Mouse (Mus musculus): ENCODE data around the gene Strip2.

The Strip2 gene

GRCm38 (mm10) chr6:29916530-29917382 lies at the start of gene Strip2:
Gene Strip2, plus strand, starts transcription at chr6:29917012.
- peak; percentile 92 for DNase-seq

DNA sequence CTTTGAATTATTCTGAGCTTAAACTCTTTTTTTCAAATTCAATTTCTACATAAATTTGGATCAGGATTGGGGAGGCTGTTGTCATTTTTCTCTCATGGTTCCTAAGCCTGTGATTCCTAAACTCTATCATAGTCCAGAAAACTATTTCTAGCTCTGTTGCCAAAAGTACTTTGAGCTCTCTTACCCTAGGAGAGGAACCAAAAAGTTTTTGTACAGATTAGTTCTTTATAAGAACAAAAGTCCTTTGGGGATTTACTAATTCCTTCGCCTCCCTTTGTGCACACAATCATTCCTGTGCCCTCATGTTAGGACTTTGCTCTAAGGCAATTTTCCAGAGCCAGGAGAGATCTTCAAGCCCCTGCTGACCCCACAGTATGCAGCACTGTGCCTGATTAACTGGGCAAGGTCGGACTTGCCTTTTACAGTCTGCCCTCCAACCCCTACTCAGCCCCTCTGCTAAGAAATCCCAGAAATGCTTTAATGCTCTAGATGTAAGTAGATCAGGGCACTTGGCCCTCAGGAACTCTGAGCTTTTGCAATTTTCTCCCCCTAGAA lies 48.4 kb upstream of the Strip2 start:
- no peak for DNase-seq

- DNase-seq, result no peak
Observed at GRCm38 (mm10) chr6:29873654-29874053, 43.2 kb upstream of the Strip2 start.

- no peak for DNase-seq
Observed at GRCm38 (mm10) chr6:29875576-29875975, 41.2 kb upstream of the Strip2 start.

DNA sequence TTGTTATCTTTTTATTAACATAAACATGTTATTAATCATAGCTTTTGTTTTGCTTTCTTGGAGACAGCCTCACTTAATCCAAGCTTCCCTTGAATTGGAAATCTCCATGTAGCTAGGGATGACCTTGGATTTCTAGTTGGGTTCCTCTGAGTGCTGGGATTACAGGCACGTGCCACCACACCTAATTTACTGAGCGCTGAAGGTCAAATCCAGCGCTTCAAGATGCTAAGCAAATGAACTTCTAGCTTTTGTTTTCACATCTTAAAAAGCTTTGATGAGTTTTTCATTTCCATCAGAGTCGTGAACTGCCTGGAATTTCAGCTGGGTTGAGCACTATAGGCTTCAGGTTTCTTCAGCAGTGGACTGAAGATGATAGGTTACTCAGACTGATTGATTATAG lies 40.0 kb upstream of the Strip2 start:
- no peak for DNase-seq

DNA sequence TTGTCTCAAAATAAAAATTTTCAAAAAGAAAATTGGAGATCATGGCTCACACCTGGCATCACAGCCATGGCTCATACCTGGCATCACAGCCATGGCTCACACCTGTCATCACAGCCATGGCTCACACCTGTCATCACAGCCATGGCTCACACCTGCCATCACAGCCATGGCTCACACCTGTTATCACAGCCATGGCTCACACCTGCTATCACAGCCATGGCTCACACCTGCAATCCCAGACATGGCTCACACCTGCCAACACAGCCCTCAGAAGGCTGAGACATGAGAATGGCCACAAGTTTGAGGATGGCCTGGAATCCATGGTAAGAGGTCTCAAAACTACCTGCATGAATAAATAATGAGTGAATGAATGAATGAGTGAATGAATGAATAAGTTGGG lies 37.2 kb upstream of the Strip2 start:
- no peak for DNase-seq

- DNase-seq, result no peak
Observed at GRCm38 (mm10) chr6:29880796-29881195, 36.0 kb upstream of the Strip2 start.

DNA sequence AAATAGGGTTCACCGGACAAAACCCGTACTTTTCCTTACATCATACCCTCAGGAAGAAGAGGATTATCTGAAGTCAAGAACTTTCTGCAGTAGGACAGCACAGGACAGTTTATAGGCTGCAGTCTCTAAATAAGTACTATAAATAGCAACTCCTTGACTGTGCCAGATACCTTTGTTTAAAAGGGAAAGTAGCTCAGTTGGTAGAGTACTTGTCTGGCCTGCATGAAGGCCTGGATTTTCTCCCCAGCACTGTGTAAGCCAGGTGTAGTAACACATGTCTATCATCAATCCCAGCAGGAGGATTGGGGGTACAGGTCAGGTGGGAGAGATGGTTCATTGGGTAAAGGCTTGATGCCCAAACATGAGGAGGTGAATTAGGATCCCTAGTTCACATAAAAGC lies 34.9 kb upstream of the Strip2 start:
- DNase-seq, result no peak

GRCm38 (mm10) chr6:29882870-29883269 lies 33.9 kb upstream of the Strip2 start:
- peak; percentile 39 for DNase-seq

GRCm38 (mm10) chr6:29891151-29891550 lies 25.7 kb upstream of the Strip2 start:
- DNase-seq, result peak; percentile 85

GRCm38 (mm10) chr6:29896976-29897375 lies 19.8 kb upstream of the Strip2 start:
- no peak for DNase-seq

DNA sequence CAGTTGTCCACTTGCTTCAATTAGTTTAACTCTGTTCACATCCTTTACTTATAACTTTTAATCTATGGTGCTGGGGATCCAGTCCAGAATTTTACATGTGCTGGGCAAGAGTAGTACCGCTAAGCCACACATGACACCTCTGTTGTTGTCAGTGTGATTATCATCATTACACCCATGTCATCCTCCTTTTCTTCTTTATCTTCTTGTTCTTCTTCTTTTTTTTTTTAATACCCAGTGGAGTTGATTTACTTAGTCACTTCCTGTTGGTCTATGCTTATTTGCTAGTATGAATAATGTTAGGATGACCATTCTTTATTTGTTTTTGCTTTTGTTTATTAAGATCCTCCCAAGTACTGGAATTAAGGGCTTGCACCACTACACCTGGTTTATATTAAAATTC lies 15.4 kb upstream of the Strip2 start:
- DNase-seq, result no peak

DNA sequence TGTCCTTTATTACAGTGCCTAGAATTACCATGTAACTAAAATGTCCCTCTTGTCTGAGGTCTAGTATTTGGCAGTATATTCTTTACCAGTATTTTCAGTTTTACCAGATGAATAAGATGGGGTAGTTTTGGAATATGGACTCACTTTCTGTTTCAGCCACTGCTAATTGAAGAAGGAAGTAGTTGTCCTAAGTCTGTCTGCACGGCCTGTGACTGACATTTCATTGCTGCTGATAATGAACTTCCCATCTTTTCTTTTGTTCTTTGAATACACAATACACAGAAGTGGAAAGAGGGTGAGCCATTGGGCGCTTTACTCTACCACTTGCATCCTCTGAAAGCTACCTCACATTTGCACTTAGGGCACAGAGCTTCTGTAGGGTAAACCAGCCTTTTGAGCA lies 14.6 kb upstream of the Strip2 start:
- no peak for DNase-seq

DNA sequence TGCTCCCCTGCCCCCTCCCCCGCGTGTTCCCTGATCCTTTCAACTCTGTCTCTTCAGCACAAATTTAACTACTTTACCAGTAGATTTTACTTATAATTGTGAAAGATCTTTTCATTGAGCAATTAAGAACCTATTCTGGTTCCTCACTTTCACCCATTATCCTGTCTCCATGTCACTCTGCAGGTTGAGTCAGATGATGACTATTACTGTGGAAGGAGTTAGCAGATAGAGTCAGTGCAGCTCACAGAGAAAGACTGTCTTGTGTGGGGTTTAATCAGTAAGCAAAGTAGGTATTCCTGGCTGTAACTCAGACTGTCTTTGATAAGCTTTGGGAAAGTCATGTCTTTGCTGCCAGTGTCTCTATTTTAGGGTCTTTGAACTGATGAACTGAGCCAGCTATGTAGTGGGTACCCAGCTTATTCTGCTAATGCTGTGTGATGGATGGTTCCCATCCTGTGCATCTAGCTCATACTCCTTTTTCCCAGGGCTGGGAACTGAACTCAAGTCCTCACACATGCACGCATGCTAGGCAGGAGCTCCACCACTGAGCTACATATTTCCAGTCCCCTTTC lies 13.4 kb upstream of the Strip2 start:
- no peak for DNase-seq

DNA sequence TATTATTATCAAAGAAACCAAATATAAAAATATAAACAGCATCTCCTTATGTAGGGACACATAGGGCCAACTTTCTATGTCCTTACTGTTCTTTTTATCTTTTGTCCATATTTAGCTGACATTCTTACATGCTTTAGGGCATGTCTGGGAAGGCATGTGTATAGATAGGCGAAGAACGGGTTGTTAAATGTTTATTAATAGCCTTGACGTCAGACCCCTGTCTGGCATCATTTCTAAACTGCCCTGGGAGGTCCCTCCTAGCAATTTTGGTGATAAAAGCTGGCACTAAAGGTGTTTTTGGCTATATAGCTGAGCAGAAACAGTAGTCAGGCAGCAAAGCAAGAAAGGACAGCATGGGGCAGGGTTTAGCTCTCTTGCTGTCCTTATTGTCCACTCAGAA lies 12.5 kb upstream of the Strip2 start:
- no peak for DNase-seq

DNA sequence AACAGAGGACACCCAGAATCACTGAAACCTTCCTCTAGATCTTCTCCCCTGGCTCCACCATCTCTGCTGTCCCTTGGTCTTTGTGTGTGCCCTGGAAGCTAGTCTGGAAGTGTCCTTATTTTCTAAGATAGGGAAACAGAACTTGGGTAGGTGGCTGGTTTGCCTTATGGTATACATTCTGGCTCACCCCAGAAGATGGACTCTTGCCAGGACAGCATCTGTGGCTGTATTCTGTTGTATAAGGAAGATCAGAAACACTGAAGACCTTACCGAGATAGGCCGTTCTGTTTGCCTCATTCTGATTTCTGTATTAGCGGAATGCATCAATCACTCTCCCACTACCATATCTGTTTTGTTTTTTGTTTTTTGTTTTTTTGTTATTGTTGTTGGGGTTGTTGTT lies 6.2 kb upstream of the Strip2 start:
- DNase-seq, result no peak

DNA sequence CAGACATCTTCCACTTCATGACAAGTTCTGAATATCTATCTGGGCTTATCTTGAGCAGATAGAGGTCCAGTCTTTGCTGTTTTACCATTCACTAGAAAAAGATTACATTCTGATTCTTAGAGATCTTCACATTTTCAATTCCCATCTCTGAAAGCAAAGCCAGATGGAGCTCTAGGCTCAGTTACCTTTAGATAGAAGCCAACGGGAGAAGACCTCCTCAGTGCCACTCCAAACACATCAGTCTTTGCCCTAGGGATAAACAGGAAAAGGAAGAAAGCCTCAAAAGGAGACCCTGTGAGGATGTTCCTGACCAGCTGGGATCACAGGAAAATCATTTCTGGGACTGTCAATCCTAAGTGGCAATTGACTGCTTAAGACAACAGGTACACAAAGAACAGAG lies 3.1 kb upstream of the Strip2 start:
- DNase-seq, result no peak

DNA sequence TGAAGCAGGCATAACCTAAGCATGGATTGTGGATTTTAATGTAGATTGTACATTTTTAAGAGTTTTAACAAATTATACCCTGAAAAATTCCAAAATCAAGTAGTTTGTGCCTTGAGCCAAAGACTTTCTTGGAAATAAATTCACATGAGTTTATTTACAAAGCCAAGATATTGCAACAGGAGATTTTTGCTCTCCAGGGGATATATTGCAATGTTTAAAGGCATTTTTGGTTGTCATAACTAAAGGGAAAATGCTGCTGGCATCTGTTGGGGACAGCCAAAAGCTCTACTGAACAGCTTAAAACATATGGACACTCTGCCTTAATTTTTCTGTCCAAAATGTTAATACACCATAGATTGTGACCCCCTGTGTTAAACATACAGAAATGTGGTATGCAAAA lies 2.7 kb upstream of the Strip2 start:
- no peak for DNase-seq

- no peak for DNase-seq
Observed at GRCm38 (mm10) chr6:29915836-29916235, 976 bp upstream of the Strip2 start.

DNA sequence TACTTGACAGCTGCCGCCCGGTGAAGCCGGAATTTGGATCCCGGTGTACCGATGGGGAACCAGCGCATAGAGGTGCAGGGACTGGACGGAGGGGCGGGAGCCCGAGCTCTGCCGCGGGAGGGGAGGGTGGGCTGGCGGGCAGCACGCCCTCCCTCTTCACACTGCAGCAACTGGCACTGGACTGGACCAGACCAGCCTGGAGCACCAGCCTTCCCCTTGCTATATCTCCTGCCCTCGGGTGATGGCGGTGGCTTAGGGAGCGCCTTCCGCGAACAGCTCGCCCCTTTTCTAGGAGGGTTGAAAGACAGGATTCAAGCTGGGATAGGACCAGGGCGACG lies 540 bp downstream of the Strip2 start:
- DNase-seq, result no peak

GRCm38 (mm10) chr6:29917947-29918346 lies 1.1 kb downstream of the Strip2 start:
- no peak for DNase-seq

GRCm38 (mm10) chr6:29923501-29923900 lies 6.7 kb downstream of the Strip2 start:
- no peak for DNase-seq

DNA sequence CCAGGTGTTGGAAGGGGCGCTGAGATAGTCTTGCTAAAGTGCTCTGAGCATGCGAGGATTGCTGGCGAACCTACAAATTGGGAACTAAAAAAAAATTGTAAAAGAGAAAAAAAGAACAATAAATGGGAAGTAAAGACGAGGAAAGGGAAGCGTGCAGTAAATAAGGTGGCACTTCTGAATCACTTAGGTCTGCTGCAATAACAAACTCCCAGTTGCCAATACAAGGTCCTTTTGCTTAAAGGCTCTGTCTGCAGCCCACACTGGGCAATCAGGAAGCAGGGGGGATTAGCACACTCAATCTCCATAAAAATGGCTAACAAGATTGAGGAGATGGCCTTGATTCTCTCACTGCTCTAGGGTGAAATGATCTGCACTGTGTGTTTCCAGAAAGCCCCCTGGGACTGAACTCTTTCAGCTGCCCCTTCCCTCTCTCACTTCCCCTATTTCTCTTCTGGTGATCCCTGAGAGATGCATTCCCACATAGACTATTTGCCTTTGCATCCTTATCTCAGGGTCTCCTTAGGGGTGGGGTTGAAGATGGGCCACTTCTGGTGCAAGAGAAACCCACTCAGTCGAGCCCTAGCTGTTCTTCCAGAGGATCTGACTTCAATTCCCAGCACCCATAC lies 8.9 kb downstream of the Strip2 start:
- no peak for DNase-seq

DNA sequence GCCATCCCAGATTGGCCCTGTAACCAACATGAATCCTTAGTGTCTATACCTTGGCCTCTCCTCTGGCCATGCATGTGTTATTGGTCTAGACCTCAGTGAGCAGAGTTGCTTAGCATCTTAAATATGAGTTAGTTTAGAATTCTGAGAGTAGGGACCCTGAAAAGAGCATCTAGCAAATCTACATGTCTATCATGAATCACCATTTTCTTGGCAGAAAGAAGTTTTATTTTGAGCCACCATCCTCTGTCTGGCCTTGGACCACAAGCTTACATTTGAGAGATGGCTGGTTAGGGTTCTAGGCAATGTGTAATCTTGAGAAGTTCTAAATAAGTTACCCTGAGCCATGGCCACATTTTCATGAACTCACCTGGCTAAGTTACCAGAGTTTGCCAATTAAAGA lies 13.3 kb downstream of the Strip2 start:
- no peak for DNase-seq
